Mouse (Mus musculus) liver, adult (tissue): ENCODE data around the gene Xntrpc.

Source experiments
- GATA4 ChIP-seq: IDR thresholded peaks from 2 replicates; pipeline ENCODE4 v1.6.1; 2014; ENCODE audit warnings: mild to moderate bottlenecking, low read length; ENCODE audit not compliant: insufficient replicate concordance

The Xntrpc gene

GRCm38 (mm10) chr7:102109171-102109570 is 43.7 kb downstream of the Xntrpc start, which contains the start of gene Art5:
Gene Art5 (minus strand): TSS chr7:102109489.
- no peak for TF ChIP-seq GATA4

- TF ChIP-seq GATA4, result no peak
Measured at GRCm38 (mm10) chr7:102109746-102110145, 44.2 kb downstream of the Xntrpc start.

GRCm38 (mm10) chr7:102113151-102113729 is 47.7 kb downstream of the Xntrpc start:
- TF ChIP-seq GATA4, result no peak

GRCm38 (mm10) chr7:102116579-102117331 is 51.2 kb downstream of the Xntrpc start, which contains the start of gene Chrna10:
Gene Chrna10 (minus strand): TSS chr7:102116828.
- TF ChIP-seq GATA4, result no peak

- TF ChIP-seq GATA4, result no peak
Measured at GRCm38 (mm10) chr7:102117382-102117781, 51.9 kb downstream of the Xntrpc start.

GRCm38 (mm10) chr7:102120326-102120725 is 54.8 kb downstream of the Xntrpc start:
- no peak for TF ChIP-seq GATA4

- no peak for TF ChIP-seq GATA4
Measured at GRCm38 (mm10) chr7:102132395-102132794, 66.9 kb downstream of the Xntrpc start.

- TF ChIP-seq GATA4, result no peak
Measured at GRCm38 (mm10) chr7:102137464-102137863, 72.0 kb downstream of the Xntrpc start.

GRCm38 (mm10) chr7:102137898-102138297 is 72.4 kb downstream of the Xntrpc start:
- TF ChIP-seq GATA4, result no peak
